Mouse (Mus musculus) midbrain, embryonic 13.5 days (tissue): Measurements from ENCODE around the gene Hivep3. TPM values are rescaled to one million over a fixed set of nuclear protein-coding genes. Genes with fewer than 3 reads are reported as not detected.

Source experiments
- ATAC-seq: fragments of 200-750 bp; cut with Nextera tagmentation; 2 replicates; pipeline ENCODE4 v1.8.0; 2017; ENCODE audit warnings: mild to moderate bottlenecking, moderate TSS enrichment, moderate library complexity
- H3K27ac ChIP-seq: fragments of 300-500 bp; sonication (generic); 2 replicates; pipeline ENCODE4 v1.5.1; 2015; ENCODE audit warnings: inconsistent platforms, mild to moderate bottlenecking, moderate library complexity
- H3K27me3 ChIP-seq: fragments of 300-500 bp; sonication (generic); 2 replicates; pipeline ENCODE4 v1.6.1; 2015; ENCODE audit warnings: mild to moderate bottlenecking, inconsistent platforms
- H3K36me3 ChIP-seq: fragments of 300-500 bp; sonication (generic); 2 replicates; pipeline ENCODE4 v1.6.1; 2015; ENCODE audit warnings: mild to moderate bottlenecking, inconsistent platforms
- H3K4me1 ChIP-seq: fragments of 300-500 bp; sonication (generic); replicated peaks from 2 replicates; pipeline ENCODE4 v1.6.1; 2015; ENCODE audit warnings: inconsistent platforms
- H3K4me2 ChIP-seq: fragments of 300-500 bp; sonication (generic); replicated peaks from 2 replicates; pipeline ENCODE4 v1.6.1; 2015; ENCODE audit warnings: moderate library complexity, mild to moderate bottlenecking, inconsistent platforms
- H3K4me3 ChIP-seq: fragments of 300-500 bp; sonication (generic); replicated peaks from 2 replicates; pipeline ENCODE4 v1.5.1; 2015; ENCODE audit warnings: mild to moderate bottlenecking, inconsistent platforms
- H3K9ac ChIP-seq: fragments of 300-500 bp; sonication (generic); replicated peaks from 2 replicates; pipeline ENCODE4 v1.6.1; 2015; ENCODE audit warnings: mild to moderate bottlenecking, inconsistent platforms
- H3K9me3 ChIP-seq: fragments of 300-500 bp; sonication (generic); 2 replicates; pipeline ENCODE4 v1.6.1; 2016; ENCODE audit warnings: mild to moderate bottlenecking, inconsistent platforms
- WGBS: fragments of 180-500 bp; shearing (Covaris S2); methylation state at CpG from one replicate; pipeline ENCODE4 v1.1.7; 2015; 5-methylcytosine and 5-hydroxymethylcytosine counted together
- polyA plus RNA-seq: library from polyadenylated mRNA; unstranded; fragments of >200 nt; fragmentation: Nextera tagmentation; extraction: Ambion mirVana; gene quantifications from 2 replicates; pipeline ENCODE4 v1.2.1, GENCODE M21; 2015

The Hivep3 gene
- polyA plus RNA-seq, 1 experiment from 2014 or later: 9.5 TPM

DNA sequence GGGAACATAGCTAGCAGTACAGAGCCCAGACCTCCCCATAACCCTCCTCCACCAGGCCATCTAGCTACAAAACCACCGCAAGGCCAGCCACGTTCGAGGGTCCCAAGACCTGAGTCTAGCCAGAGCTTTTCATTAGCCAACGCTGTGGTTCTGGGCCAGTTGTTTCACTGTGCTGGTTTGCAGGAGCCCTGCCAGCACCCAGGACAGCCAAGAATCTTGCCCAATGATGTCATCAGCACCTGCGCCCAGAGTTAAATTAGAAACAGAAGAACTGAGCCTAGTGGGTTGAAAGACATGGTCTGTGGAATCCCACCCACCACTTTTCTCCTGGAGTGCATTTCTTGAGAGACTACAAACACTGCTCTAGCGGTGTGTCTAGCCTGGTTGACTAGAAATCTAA is 392.5 kb downstream of the Hivep3 start:
- Histone ChIP-seq H3K4me3 (no peak overlapping the region), H3K9ac (no peak overlapping the region), H3K27ac (no peak overlapping the region), H3K4me2 (no peak overlapping the region), H3K36me3 (no peaks in the 10 kb centered on the region), H3K4me1 (no peaks in the 10 kb centered on the region), H3K27me3 (no peaks in the 10 kb centered on the region), H3K9me3 (no peaks in the 10 kb centered on the region)
- no peak for ATAC-seq
- WGBS: 92% methylated on average over 6 of the region's 6 CpGs

GRCm38 (mm10) chr4:120127333-120127732 is 393.7 kb downstream of the Hivep3 start:
- Histone ChIP-seq H3K27me3 (no peaks in the 10 kb centered on the region), H3K4me2 (no peak overlapping the region), H3K27ac (no peak overlapping the region), H3K4me1 (0 out of 2 replicates have a peak, but pooled peaks cover 4% of the 10 kb centered on the region), H3K36me3 (no peaks in the 10 kb centered on the region), H3K9ac (no peak overlapping the region), H3K4me3 (no peak overlapping the region), H3K9me3 (no peaks in the 10 kb centered on the region)
- WGBS: 86% methylated on average over 3 of the region's 3 CpGs
- no peak for ATAC-seq

DNA sequence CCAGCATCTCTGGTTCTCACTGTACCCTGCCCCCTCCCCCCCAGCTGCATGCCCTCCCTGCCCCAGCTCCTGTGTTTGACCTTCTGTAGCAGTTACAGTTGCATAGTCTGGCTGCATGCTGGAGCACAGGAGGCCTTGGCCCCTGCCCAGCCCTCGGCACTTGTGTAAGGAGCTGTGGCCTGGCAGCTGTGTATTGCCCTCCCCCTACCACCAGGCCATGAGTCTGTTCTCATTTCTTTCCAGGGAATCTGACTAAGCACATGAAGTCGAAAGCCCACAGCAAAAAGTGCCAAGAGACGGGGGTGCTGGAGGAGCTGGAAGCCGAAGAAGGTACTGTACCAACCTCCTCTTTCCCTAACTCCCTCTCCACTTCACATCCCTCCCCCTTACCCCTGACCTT is 394.4 kb downstream of the Hivep3 start:
- Histone ChIP-seq H3K4me1 (0 out of 2 replicates have a peak, but pooled peaks cover 4% of the 10 kb centered on the region), H3K27ac (no peak overlapping the region), H3K4me2 (no peak overlapping the region), H3K9me3 (no peaks in the 10 kb centered on the region), H3K4me3 (no peak overlapping the region), H3K36me3 (no peaks in the 10 kb centered on the region), H3K9ac (no peak overlapping the region), H3K27me3 (no peaks in the 10 kb centered on the region)
- WGBS: 89% methylated on average over 4 of the region's 4 CpGs
- ATAC-seq: no peak

DNA sequence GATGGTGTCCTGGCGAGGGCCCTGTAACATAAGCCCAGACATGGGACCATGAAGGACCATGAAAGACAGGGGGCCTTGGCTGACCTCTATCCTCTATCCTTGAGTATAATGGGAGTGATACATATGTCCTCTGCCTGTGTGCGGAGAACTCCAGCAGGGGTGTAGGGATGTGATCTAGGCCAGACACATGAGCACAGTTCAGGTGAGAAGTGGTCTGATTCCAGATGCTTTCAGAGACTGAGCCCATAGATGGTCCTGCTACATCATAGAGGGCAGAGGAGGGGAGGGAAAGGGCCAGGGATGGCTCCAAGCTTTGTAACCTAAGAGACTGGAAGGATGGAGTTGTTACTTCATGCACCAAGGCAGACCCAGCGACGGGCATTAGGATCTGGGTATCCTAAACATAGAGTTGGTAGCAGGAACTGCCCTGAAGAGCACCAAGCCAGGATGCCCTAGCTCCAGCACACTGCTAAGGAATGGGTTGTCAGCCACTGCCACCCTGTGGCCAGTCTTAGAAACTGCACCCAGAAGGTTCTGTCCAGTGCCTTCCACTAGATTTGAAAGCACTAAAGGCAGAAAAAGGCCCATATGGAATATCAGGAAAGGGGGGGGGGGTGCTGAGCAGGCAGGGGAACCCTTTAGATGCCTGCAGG is 395.8 kb downstream of the Hivep3 start:
- no peaks in the 10 kb centered on the region for H3K36me3 ChIP-seq
- H3K4me1 ChIP-seq: 0 out of 2 replicates have a peak, but pooled peaks cover 9% of the 10 kb centered on the region
- no peak overlapping the region for H3K27ac ChIP-seq
- H3K4me3 ChIP-seq: no peak overlapping the region
- ATAC-seq: peak; percentile 85
- H3K9ac ChIP-seq: peak overlapping the region; percentile 19; the same call in 1 of the 2 replicates
- H3K27me3 ChIP-seq: no peaks in the 10 kb centered on the region
- WGBS: 44% methylated on average over 4 of the region's 4 CpGs
- H3K4me2 ChIP-seq: no peak overlapping the region
- no peaks in the 10 kb centered on the region for H3K9me3 ChIP-seq

DNA sequence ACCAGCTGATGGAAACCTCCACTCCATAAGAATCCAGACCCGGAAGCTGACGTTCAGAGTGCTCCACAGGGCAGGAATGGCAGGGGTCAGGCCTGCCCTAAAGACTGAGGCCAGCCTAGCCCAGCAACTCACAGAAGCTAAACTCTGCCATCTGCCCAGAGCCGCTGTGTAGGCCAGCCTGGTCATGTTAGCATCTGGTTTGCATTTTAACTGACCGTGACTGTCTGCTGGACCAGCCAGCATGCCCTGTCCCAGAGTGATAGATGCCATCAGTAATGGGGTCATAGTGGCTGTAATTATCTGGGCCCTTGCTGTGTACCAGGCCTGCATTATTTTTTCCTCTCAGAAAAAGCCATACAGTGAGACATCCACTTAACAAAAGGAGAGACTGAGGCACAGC is 397.3 kb downstream of the Hivep3 start:
- Histone ChIP-seq H3K9me3 (no peaks in the 10 kb centered on the region), H3K27me3 (no peaks in the 10 kb centered on the region), H3K27ac (no peak overlapping the region), H3K4me2 (no peak overlapping the region), H3K9ac (no peak overlapping the region), H3K36me3 (no peaks in the 10 kb centered on the region), H3K4me1 (0 out of 2 replicates have a peak, but pooled peaks cover 9% of the 10 kb centered on the region), H3K4me3 (no peak overlapping the region)
- 87% methylated on average over 4 of the region's 4 CpGs for WGBS
- ATAC-seq: no peak

GRCm38 (mm10) chr4:120131441-120132220 is 398.0 kb downstream of the Hivep3 start:
- Histone ChIP-seq H3K9me3 (no peaks in the 10 kb centered on the region), H3K4me3 (no peak overlapping the region), H3K27me3 (no peaks in the 10 kb centered on the region), H3K9ac (no peak overlapping the region), H3K4me2 (no peak overlapping the region), H3K4me1 (0 out of 2 replicates have a peak, but pooled peaks cover 9% of the 10 kb centered on the region), H3K27ac (no peak overlapping the region), H3K36me3 (no peaks in the 10 kb centered on the region)
- WGBS: 88% methylated on average over 24 of the region's 24 CpGs
- no peak for ATAC-seq

- Histone ChIP-seq H3K4me1 (0 out of 2 replicates have a peak, but pooled peaks cover 9% of the 10 kb centered on the region), H3K27ac (no peak overlapping the region), H3K27me3 (no peaks in the 10 kb centered on the region), H3K4me2 (no peak overlapping the region), H3K36me3 (no peaks in the 10 kb centered on the region), H3K4me3 (no peak overlapping the region), H3K9me3 (no peaks in the 10 kb centered on the region), H3K9ac (no peak overlapping the region)
- 68% methylated on average over 6 of the region's 6 CpGs for WGBS
- no peak for ATAC-seq
These were observed 400.6 kb downstream of the Hivep3 start for GRCm38 (mm10) chr4:120134223-120134622.

DNA sequence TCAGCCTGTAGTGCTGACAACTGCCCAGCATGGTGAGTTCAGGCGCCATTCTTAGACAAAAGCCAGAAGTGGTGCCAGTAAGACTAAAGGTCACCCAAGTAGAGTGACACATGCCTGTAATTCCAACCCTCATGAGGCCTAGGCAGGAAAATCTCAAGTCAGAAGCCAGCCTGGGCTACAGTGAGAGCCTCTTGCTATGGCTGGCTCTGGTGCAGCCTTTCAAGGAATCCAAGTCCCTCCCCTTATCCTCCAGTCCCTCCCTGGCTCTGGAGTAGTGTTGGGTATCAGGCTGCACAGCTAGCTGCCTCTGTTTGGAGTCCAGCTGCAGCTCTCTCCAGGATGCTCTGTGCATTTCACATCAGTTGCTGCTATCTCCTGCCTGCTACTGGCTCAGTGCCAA is 408.2 kb downstream of the Hivep3 start:
- H3K4me2 ChIP-seq: no peak overlapping the region
- H3K27ac ChIP-seq: no peak overlapping the region
- ATAC-seq: no peak
- no peaks in the 10 kb centered on the region for H3K27me3 ChIP-seq
- H3K9me3 ChIP-seq: no peaks in the 10 kb centered on the region
- 79% methylated on average over 1 of the region's 1 CpGs for WGBS
- no peak overlapping the region for H3K4me3 ChIP-seq
- no peak overlapping the region for H3K9ac ChIP-seq
- no peaks in the 10 kb centered on the region for H3K4me1 ChIP-seq
- H3K36me3 ChIP-seq: no peaks in the 10 kb centered on the region

GRCm38 (mm10) chr4:120142905-120143304 is 409.3 kb downstream of the Hivep3 start:
- no peak overlapping the region for H3K9ac ChIP-seq
- 82% methylated on average over 9 of the region's 9 CpGs for WGBS
- ATAC-seq: 0 out of 2 replicates have a peak, but pooled peaks have one; percentile 14
- H3K4me1 ChIP-seq: no peaks in the 10 kb centered on the region
- no peak overlapping the region for H3K4me3 ChIP-seq
- no peaks in the 10 kb centered on the region for H3K36me3 ChIP-seq
- H3K9me3 ChIP-seq: no peaks in the 10 kb centered on the region
- no peak overlapping the region for H3K4me2 ChIP-seq
- 0 out of 2 replicates have a peak, but pooled peaks cover 5% of the 10 kb centered on the region for H3K27me3 ChIP-seq
- no peak overlapping the region for H3K27ac ChIP-seq

DNA sequence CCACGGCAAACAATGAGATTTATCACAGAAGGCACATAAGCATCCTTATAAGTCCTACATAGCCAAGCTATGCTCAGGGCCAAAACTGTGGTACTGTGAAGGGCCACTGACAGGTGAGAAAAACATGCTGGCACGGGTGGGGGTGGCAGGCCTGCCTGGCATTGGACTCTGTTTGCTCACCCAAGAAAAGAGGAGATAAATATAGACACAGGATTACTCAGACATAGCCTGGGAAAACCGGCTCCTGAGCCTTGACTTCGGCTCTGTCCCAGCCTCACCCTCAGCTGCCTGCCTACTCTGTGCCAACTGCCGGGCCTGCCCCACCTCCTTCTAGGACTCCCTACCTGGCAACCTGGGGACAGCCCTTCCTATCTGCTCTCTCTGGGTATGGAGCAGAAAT is 410.8 kb downstream of the Hivep3 start:
- H3K27me3 ChIP-seq: peaks cover 5% of the 10 kb centered on the region; the same call in 1 of the 2 replicates
- no peaks in the 10 kb centered on the region for H3K9me3 ChIP-seq
- H3K36me3 ChIP-seq: no peaks in the 10 kb centered on the region
- no peak overlapping the region for H3K27ac ChIP-seq
- no peak overlapping the region for H3K4me3 ChIP-seq
- 85% methylated on average over 5 of the region's 5 CpGs for WGBS
- no peak overlapping the region for H3K9ac ChIP-seq
- peaks cover 11% of the 10 kb centered on the region for H3K4me1 ChIP-seq
- ATAC-seq: no peak
- H3K4me2 ChIP-seq: no peak overlapping the region

GRCm38 (mm10) chr4:120145931-120146330 is 412.3 kb downstream of the Hivep3 start:
- Histone ChIP-seq H3K4me1 (peaks cover 11% of the 10 kb centered on the region), H3K4me3 (no peak overlapping the region), H3K9ac (no peak overlapping the region), H3K36me3 (no peaks in the 10 kb centered on the region), H3K9me3 (no peaks in the 10 kb centered on the region), H3K27ac (no peak overlapping the region), H3K27me3 (peaks cover 12% of the 10 kb centered on the region; the same call in 1 of the 2 replicates), H3K4me2 (no peak overlapping the region)
- ATAC-seq: no peak
- 86% methylated on average over 8 of the region's 8 CpGs for WGBS
